Mouse (Mus musculus) forebrain, embryonic 14.5 days (tissue): ENCODE measurements around the gene Cachd1. TPM values are rescaled to one million over a fixed set of nuclear protein-coding genes. Genes with fewer than 3 reads are reported as not detected.
A peak's percentile ranks its signal among the peaks of the same experiment; 100 is the strongest.

Experiments used
- ATAC-seq: fragments of 200-750 bp; cut with Nextera tagmentation; 2 replicates; pipeline ENCODE4 v1.8.0; 2017; ENCODE audit warnings: mild to moderate bottlenecking, moderate library complexity
- DNase-seq: peaks from one replicate; pipeline ENCODE4 v3.0.0-alpha.2; 2015; ENCODE audit warnings: low spot score
- H3K27ac ChIP-seq: fragments of 300-500 bp; sonication (generic); 2 replicates; pipeline ENCODE4 v1.5.1; 2014; ENCODE audit warnings: low read depth, mild to moderate bottlenecking, control low read depth, low read length, moderate library complexity
- H3K27me3 ChIP-seq: fragments of 300-500 bp; sonication (generic); replicated peaks from 2 replicates; pipeline ENCODE4 v1.6.1; 2014; ENCODE audit warnings: low read length, control low read depth, mixed read lengths; ENCODE audit not compliant: control insufficient read depth, insufficient read depth
- H3K36me3 ChIP-seq: fragments of 300-500 bp; sonication (generic); 2 replicates; pipeline ENCODE4 v1.6.1; 2014; ENCODE audit warnings: low read length, control low read depth; ENCODE audit not compliant: control insufficient read depth, insufficient read depth
- H3K4me1 ChIP-seq: fragments of 300-500 bp; sonication (generic); 2 replicates; pipeline ENCODE4 v1.6.1; 2014; ENCODE audit warnings: antibody characterized with exemption, low read length, control low read depth; ENCODE audit not compliant: control insufficient read depth, insufficient read depth
- H3K4me2 ChIP-seq: fragments of 300-500 bp; sonication (generic); 2 replicates; pipeline ENCODE4 v1.6.1; 2014; ENCODE audit warnings: mild to moderate bottlenecking, control low read depth, low read length
- H3K4me3 ChIP-seq: fragments of 300-500 bp; sonication (generic); 2 replicates; pipeline ENCODE4 v1.5.1; 2014; ENCODE audit warnings: low read depth, low read length, control low read depth
- H3K9ac ChIP-seq: fragments of 300-500 bp; sonication (generic); 2 replicates; pipeline ENCODE4 v1.6.1; 2014; ENCODE audit warnings: mild to moderate bottlenecking, low read length, control low read depth, moderate library complexity
- H3K9me3 ChIP-seq: fragments of 300-500 bp; sonication (generic); replicated peaks from 2 replicates; pipeline ENCODE4 v1.6.1; 2016; ENCODE audit warnings: low read length, control low read depth, mixed read lengths; ENCODE audit not compliant: control insufficient read depth
- WGBS: fragments of 180-500 bp; shearing (Covaris S2); extraction: QIAGEN DNeasy Blood & Tissue Kit; methylation state at CpG from one replicate; pipeline ENCODE4 v1.1.7; 2014; 5-methylcytosine and 5-hydroxymethylcytosine counted together
- polyA plus RNA-seq: library from polyadenylated mRNA; unstranded; fragments of >200 nt; fragmentation: Nextera tagmentation; extraction: Ambion mirVana; gene quantifications from 2 replicates; pipeline ENCODE4 v1.2.1, GENCODE M21; 2014

Gene Cachd1
- polyA plus RNA-seq, 1 experiment from 2014 or later, result 16.2 TPM

- Histone ChIP-seq H3K4me3 (no peak overlapping the region), H3K36me3 (no peaks in the 10 kb centered on the region), H3K27me3 (no peaks in the 10 kb centered on the region), H3K4me1 (peaks cover 14% of the 10 kb centered on the region; the same call in 1 of the 2 replicates), H3K4me2 (no peak overlapping the region), H3K9ac (no peak overlapping the region), H3K27ac (no peak overlapping the region), H3K9me3 (no peaks in the 10 kb centered on the region)
- WGBS, result 81% methylated on average over 2 of the region's 2 CpGs
- no peak for ATAC-seq
- no peak for DNase-seq
Measured at GRCm38 (mm10) chr4:100894142-100894541, 117.7 kb downstream of the Cachd1 start.

- no peak overlapping the region for H3K27ac ChIP-seq
- 41% methylated on average over 8 of the region's 8 CpGs for WGBS
Measured at GRCm38 (mm10) chr4:100896260-100897010, 120.0 kb downstream of the Cachd1 start.

GRCm38 (mm10) chr4:100897943-100898342 lies 121.5 kb downstream of the Cachd1 start:
- WGBS, result 90% methylated on average over 3 of the region's 3 CpGs
- Histone ChIP-seq H3K4me2 (no peak overlapping the region), H3K4me1 (peaks cover 4% of the 10 kb centered on the region; the same call in 1 of the 2 replicates), H3K9ac (no peak overlapping the region), H3K9me3 (no peaks in the 10 kb centered on the region), H3K36me3 (no peaks in the 10 kb centered on the region), H3K4me3 (no peak overlapping the region), H3K27ac (no peak overlapping the region), H3K27me3 (no peaks in the 10 kb centered on the region)
- DNase-seq (no peak), ATAC-seq (no peak)

More at GRCm38 (mm10) chr4:100896260-100897010, 120.0 kb downstream of the Cachd1 start:
- H3K9ac ChIP-seq, result no peak overlapping the region
- H3K4me2 ChIP-seq, result no peak overlapping the region
- H3K9me3 ChIP-seq, result no peaks in the 10 kb centered on the region
- ATAC-seq (no peak), DNase-seq (no peak)
- no peak overlapping the region for H3K4me3 ChIP-seq
- H3K4me1 ChIP-seq, result peaks cover 4% of the 10 kb centered on the region; the same call in 1 of the 2 replicates
- H3K27me3 ChIP-seq, result no peaks in the 10 kb centered on the region
- no peaks in the 10 kb centered on the region for H3K36me3 ChIP-seq

- H3K9me3 ChIP-seq, result no peaks in the 10 kb centered on the region
- peak; percentile 38 for DNase-seq
- peak overlapping the region; percentile 22; the same call in 1 of the 2 replicates for H3K9ac ChIP-seq
- 29% methylated on average over 9 of the region's 9 CpGs for WGBS
- no peaks in the 10 kb centered on the region for H3K27me3 ChIP-seq
- ATAC-seq, result peak; percentile 16; the same call in 1 of the 2 replicates
- no peaks in the 10 kb centered on the region for H3K36me3 ChIP-seq
- peak overlapping the region; percentile 22; the same call in 1 of the 2 replicates for H3K27ac ChIP-seq
- no peak overlapping the region for H3K4me3 ChIP-seq
- H3K4me1 ChIP-seq, result peaks cover 33% of the 10 kb centered on the region
- no peak overlapping the region for H3K4me2 ChIP-seq
Measured at GRCm38 (mm10) chr4:100909694-100910340, 133.3 kb downstream of the Cachd1 start.

GRCm38 (mm10) chr4:100910605-100911330 lies 134.3 kb downstream of the Cachd1 start:
- peak; percentile 41 for DNase-seq
- H3K4me3 ChIP-seq, result no peak overlapping the region
- H3K36me3 ChIP-seq, result no peaks in the 10 kb centered on the region
- no peaks in the 10 kb centered on the region for H3K27me3 ChIP-seq
- 16% methylated on average over 11 of the region's 11 CpGs for WGBS
- H3K4me1 ChIP-seq, result peaks cover 33% of the 10 kb centered on the region
- no peak overlapping the region for H3K4me2 ChIP-seq
- H3K9me3 ChIP-seq, result no peaks in the 10 kb centered on the region
- H3K27ac ChIP-seq, result peak overlapping the region; percentile 22; the same call in 1 of the 2 replicates
- no peak for ATAC-seq
- no peak overlapping the region; the same call in 1 of the 2 replicates for H3K9ac ChIP-seq

GRCm38 (mm10) chr4:100911658-100912057 lies 135.2 kb downstream of the Cachd1 start:
- H3K4me1 ChIP-seq, result peaks cover 33% of the 10 kb centered on the region
- 23% methylated on average over 2 of the region's 3 CpGs for WGBS
- H3K36me3 ChIP-seq, result no peaks in the 10 kb centered on the region
- DNase-seq (no peak), ATAC-seq (no peak)
- H3K4me2 ChIP-seq, result no peak overlapping the region
- H3K27ac ChIP-seq, result no peak overlapping the region
- H3K4me3 ChIP-seq, result no peak overlapping the region
- H3K27me3 ChIP-seq, result no peaks in the 10 kb centered on the region
- H3K9me3 ChIP-seq, result no peaks in the 10 kb centered on the region
- H3K9ac ChIP-seq, result no peak overlapping the region

- Histone ChIP-seq H3K9me3 (no peaks in the 10 kb centered on the region), H3K4me1 (peaks cover 27% of the 10 kb centered on the region; the same call in 1 of the 2 replicates), H3K4me3 (no peak overlapping the region), H3K4me2 (no peak overlapping the region), H3K36me3 (peaks cover 5% of the 10 kb centered on the region; the same call in 1 of the 2 replicates), H3K27me3 (no peaks in the 10 kb centered on the region), H3K9ac (no peak overlapping the region), H3K27ac (no peak overlapping the region)
- WGBS, result 19% methylated on average over 4 of the region's 4 CpGs
- ATAC-seq, result peak; percentile 86
- DNase-seq, result peak; percentile 88
Measured at GRCm38 (mm10) chr4:100913666-100914065, 137.2 kb downstream of the Cachd1 start.

GRCm38 (mm10) chr4:100914532-100914931 lies 138.1 kb downstream of the Cachd1 start:
- Histone ChIP-seq H3K27me3 (no peaks in the 10 kb centered on the region), H3K4me1 (peaks cover 24% of the 10 kb centered on the region; the same call in 1 of the 2 replicates), H3K4me3 (no peak overlapping the region), H3K4me2 (no peak overlapping the region), H3K9ac (no peak overlapping the region), H3K27ac (no peak overlapping the region), H3K9me3 (no peaks in the 10 kb centered on the region), H3K36me3 (peaks cover 12% of the 10 kb centered on the region; the same call in 1 of the 2 replicates)
- ATAC-seq (peak; percentile 18; the same call in 1 of the 2 replicates), DNase-seq (peak; percentile 45)
- WGBS, result 22% methylated on average over 3 of the region's 3 CpGs
